28 mouse cellular contexts compared by ENCODE assay signal in genomic region chr7:133109442-133109841, GRCm38 (mm10). TPM values are rescaled to one million over a fixed set of nuclear protein-coding genes. Genes with fewer than 3 reads are reported as not detected.
DNase-seq lines count a peak whose midpoint lies in the region; ATAC-seq and TF ChIP-seq lines count a peak whose summit lies in the region.
"Had no signal": no experiment of that assay in that cellular context is flagged by ENCODE, and none has a peak within 500 bp of the region (broad histone marks: within the 10 kb centered on the region; RNA-seq: fewer than 3 reads in every experiment).

No protein-coding gene starts in this region.

- no peak overlapping the region for H3K27ac ChIP-seq in kidney, embryonic 15.5 days
- H3K27ac ChIP-seq in ES-Bruce4 (ENCODE audit: insufficient read depth, low read length), result 0 out of 2 replicates have a peak overlapping the region, but pooled peaks have one; percentile 0
- H3K27ac ChIP-seq: forebrain, embryonic 10.5 days; forebrain, embryonic 13.5 days; heart, adult 2 months; heart, embryonic 10.5 days; heart, embryonic 13.5 days; hindbrain, embryonic 14.5 days; hindbrain, postnatal 0 days had no signal

- DNase-seq in kidney, adult 11 months, result peak; percentile 53
- DNase-seq in kidney, postnatal 10 days, result no peak
- peak; percentile 48 to 50 for DNase-seq in kidney, postnatal 36 days
- peak; percentile 85 for DNase-seq in R1 (ENCODE audit: low read depth, low spot score)
- DNase-seq in cerebellum, postnatal 36 days, result no peak
- no peak for DNase-seq in adrenal gland, adult 8-10 months
- DNase-seq: adrenal gland, adult 2 months; cerebellum, adult 9-11 months; cerebellum, postnatal 25 days; gastrocnemius, postnatal 10 days; gastrocnemius, postnatal 36 days; heart, adult 2 months; heart, postnatal 14 days; heart, postnatal 4 days had no signal

- H3K4me2 ChIP-seq in kidney, embryonic 15.5 days, result no peak overlapping the region
- H3K4me2 ChIP-seq: forebrain, embryonic 13.5 days; heart, embryonic 13.5 days; hindbrain, embryonic 14.5 days had no signal

- H3K4me3 ChIP-seq in kidney, embryonic 15.5 days (replicated peaks), result no peak overlapping the region
- no peak overlapping the region for H3K4me3 ChIP-seq in ES-Bruce4 (ENCODE audit: low read depth, low read length)
- H3K4me3 ChIP-seq: forebrain, embryonic 10.5 days; forebrain, embryonic 13.5 days; heart, adult 2 months; heart, embryonic 10.5 days; heart, embryonic 13.5 days had no signal

- TF ChIP-seq EP300 in ES-Bruce4 (IDR thresholded peaks at IDR 0.05; ENCODE audit: insufficient read depth, low read depth, low read length), result peak; percentile 34; the same call in 1 of the 2 replicates

- ATAC-seq in kidney, embryonic 15.5 days (replicated peaks; ENCODE audit: low FRiP score), result no peak
- ATAC-seq: forebrain, embryonic 13.5 days; forebrain, embryonic 16.5 days; hindbrain, postnatal 0 days; inflammation-experienced regulatory T-cells, adult 6 months; intestine, embryonic 16.5 days had no signal

- H3K27me3 ChIP-seq in kidney, embryonic 15.5 days, result no peaks in the 10 kb centered on the region
- no peaks in the 10 kb centered on the region for H3K27me3 ChIP-seq in ES-Bruce4 (ENCODE audit: control insufficient read depth, insufficient read depth, low read length, poor library complexity, severe bottlenecking)
- H3K27me3 ChIP-seq: forebrain, embryonic 13.5 days; heart, embryonic 13.5 days had no signal

- TF ChIP-seq POLR2A in ES-Bruce4 (IDR thresholded peaks at IDR 0.05; ENCODE audit: insufficient read depth, low read length), result no peak

- H3K9me3 ChIP-seq in kidney, embryonic 15.5 days (replicated peaks), result no peaks in the 10 kb centered on the region
- H3K9me3 ChIP-seq in ES-Bruce4 (replicated peaks; ENCODE audit: control insufficient read depth, insufficient read depth, low read length, poor library complexity, severe bottlenecking), result no peaks in the 10 kb centered on the region
- H3K9me3 ChIP-seq: forebrain, embryonic 13.5 days; heart, embryonic 10.5 days; heart, embryonic 13.5 days had no signal

- H3K4me1 ChIP-seq in kidney, embryonic 15.5 days, result peaks cover 76% of the 10 kb centered on the region
- peaks cover 7% of the 10 kb centered on the region for H3K4me1 ChIP-seq in ES-Bruce4 (ENCODE audit: control insufficient read depth, insufficient read depth, low read length)

- H3K9ac ChIP-seq in kidney, embryonic 15.5 days, result no peak overlapping the region
- H3K9ac ChIP-seq in ES-Bruce4 (ENCODE audit: low read depth, poor library complexity, severe bottlenecking), result no peak overlapping the region
- H3K9ac ChIP-seq: forebrain, embryonic 13.5 days; heart, embryonic 13.5 days; hindbrain, embryonic 14.5 days had no signal

- no peak for TF ChIP-seq CTCF in ES-Bruce4 (IDR thresholded peaks at IDR 0.05; ENCODE audit: low read depth, low read length)

- 93% methylated on average over 4 of the region's 4 CpGs for WGBS in kidney, embryonic 15.5 days

- no peaks in the 10 kb centered on the region for H3K36me3 ChIP-seq in kidney, embryonic 15.5 days
- peaks cover 15% of the 10 kb centered on the region for H3K36me3 ChIP-seq in ES-Bruce4 (ENCODE audit: control insufficient read depth, insufficient read depth, low read length, poor library complexity, severe bottlenecking)

RNA-seq across cellular contexts. Expression of gene Fgfr2, which starts 13.7 kb away (rescaled TPM):
- polyA plus RNA-seq in kidney, embryonic 15.5 days (2015; fragmentation: Nextera tagmentation; extraction: Ambion mirVana), result 99.9 and 104 TPM in 2 replicates
- 31.6 and 34.8 TPM in 2 replicates for polyA plus RNA-seq in ES-Bruce4 (2011; ENCODE audit: insufficient read depth, insufficient read length, low read depth, missing spikeins)
- total RNA-seq in adrenal gland, adult 8-10 months (2022), result 100 to 1,000 TPM; 193 to 471 (median 262) TPM
- total RNA-seq: CH12.LX; granulocyte monocyte progenitor cell, adult 5-6 weeks; MEL had no signal

RNA-seq across cellular contexts. Expression of gene Ctbp2, which starts 14.7 kb away (rescaled TPM):
- 114 and 117 TPM in 2 replicates for polyA plus RNA-seq in kidney, embryonic 15.5 days (2015; fragmentation: Nextera tagmentation; extraction: Ambion mirVana)
- 218 and 252 TPM in 2 replicates for polyA plus RNA-seq in ES-Bruce4 (2011; ENCODE audit: insufficient read depth, insufficient read length, low read depth, missing spikeins)
- 10 to 100 TPM; 60.6 to 88.6 (median 73.7) TPM for total RNA-seq in adrenal gland, adult 8-10 months (2022)

Comparison
In these comparisons a context has a peak if more than half of its experiments do, and no peak if none do; other contexts are left out.
1. DNase-seq: peak in kidney, adult 11 months (single experiment), kidney, postnatal 36 days (2 of 2) and R1 (single experiment); none in kidney, postnatal 10 days (single experiment), cerebellum, postnatal 36 days (0 of 2) and adrenal gland, adult 8-10 months (single experiment).